Mouse (Mus musculus) C2C12 (cell line): Measurements from ENCODE around the gene Stox2.

ENCODE experiments used
- CEBPB ChIP-seq: IDR thresholded peaks from one replicate; pipeline ENCODE4 v1.6.1; 2011; ENCODE audit warnings: low read depth, mild to moderate bottlenecking, control low read depth, moderate library complexity
- CTCF ChIP-seq: IDR thresholded peaks from one replicate; pipeline ENCODE4 v1.5.1; 2011; ENCODE audit not compliant: control insufficient read depth, insufficient read depth, insufficient read length
- FOSL1 ChIP-seq: IDR thresholded peaks from one replicate; pipeline ENCODE4 v1.8.0; 2011; ENCODE audit warnings: mild to moderate bottlenecking, low read length; ENCODE audit not compliant: poor library complexity, insufficient read depth, severe bottlenecking
- MAX ChIP-seq: IDR thresholded peaks from one replicate; pipeline ENCODE4 v1.6.1; 2011; ENCODE audit warnings: mild to moderate bottlenecking, control low read depth
- MYOD1 ChIP-seq: IDR thresholded peaks from one replicate; pipeline ENCODE4 v1.6.1; 2011; ENCODE audit warnings: low read depth; ENCODE audit not compliant: control insufficient read depth, insufficient read length
- MYOG ChIP-seq: IDR thresholded peaks from one replicate; pipeline ENCODE4 v1.6.1; 2011; ENCODE audit not compliant: control insufficient read depth, insufficient read length; ENCODE audit errors: extremely low read depth
- USF1 ChIP-seq: IDR thresholded peaks from one replicate; pipeline ENCODE4 v1.6.1; 2011; ENCODE audit warnings: low read depth, mild to moderate bottlenecking, control low read depth, moderate library complexity

- TF ChIP-seq CTCF: no peak
- no peak for TF ChIP-seq USF1
- no peak for TF ChIP-seq MYOG
- TF ChIP-seq FOSL1: no peak
- no peak for TF ChIP-seq MAX
- TF ChIP-seq MYOD1: no peak
- no peak for TF ChIP-seq CEBPB
These were observed 267.4 kb downstream of the Stox2 start for GRCm38 (mm10) chr8:47178785-47179184.
